Mouse (Mus musculus) brain, embryonic 14.5 days (tissue): ENCODE results near the gene Grip1.

Experiments used
- CTCF ChIP-seq: fragments of 200-500 bp; IDR thresholded peaks from 2 replicates; pipeline ENCODE4 v1.5.1; 2012; ENCODE audit warnings: inconsistent platforms, mild to moderate bottlenecking, moderate library complexity, borderline replicate concordance; ENCODE audit not compliant: insufficient read depth, insufficient read length; ENCODE audit errors: extremely low read depth
- POLR2A ChIP-seq: fragments of 200-500 bp; IDR thresholded peaks from 2 replicates; pipeline ENCODE4 v1.6.1; 2012; ENCODE audit warnings: mild to moderate bottlenecking, inconsistent platforms, borderline replicate concordance; ENCODE audit not compliant: poor library complexity, insufficient read depth, insufficient read length, severe bottlenecking; ENCODE audit errors: extremely low read depth

DNA sequence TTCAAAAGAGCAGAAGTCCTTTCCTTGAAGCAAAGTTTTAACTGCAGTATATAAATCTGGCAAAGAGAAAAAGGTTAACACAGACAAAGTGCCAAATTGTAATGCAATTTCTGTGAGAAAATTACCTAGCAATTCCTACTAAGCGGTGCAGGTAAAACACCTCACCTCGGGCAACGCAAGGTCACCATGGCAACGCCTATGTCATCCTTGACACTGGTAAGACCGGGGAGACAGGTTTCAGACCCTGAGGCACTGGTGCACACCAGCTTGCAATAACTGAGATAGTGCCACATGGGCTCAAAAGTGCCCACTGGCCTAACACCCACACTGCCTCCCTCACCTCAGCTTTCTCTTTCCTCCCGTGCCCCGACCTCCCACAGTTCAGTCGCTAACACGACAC is 641.5 kb downstream of the Grip1 start:
- TF ChIP-seq CTCF, result no peak
- TF ChIP-seq POLR2A, result no peak
